ENCODE assay signal across 14 mouse cellular contexts in the genomic region with DNA sequence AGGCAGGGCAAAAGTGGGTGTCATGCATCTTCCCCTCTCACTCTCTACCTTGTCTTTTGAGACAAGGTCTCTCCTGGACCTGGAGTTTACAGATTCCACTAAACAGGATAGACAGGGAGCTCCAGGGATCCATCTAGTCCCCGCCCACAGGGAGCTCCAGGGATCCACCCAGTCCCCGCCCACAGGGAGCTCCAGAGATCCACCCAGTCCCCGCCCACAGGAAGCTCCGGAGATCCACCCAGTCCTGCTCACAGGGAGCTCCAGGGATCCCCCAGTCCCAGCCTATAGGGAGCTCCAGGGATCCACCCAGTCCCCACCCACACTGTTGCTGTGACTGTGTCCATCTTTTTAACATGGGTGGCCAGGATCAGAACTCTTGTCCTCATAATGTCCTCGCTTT. TPM values are rescaled to one million over a fixed set of nuclear protein-coding genes. Genes with fewer than 3 reads are reported as not detected.
DNase-seq lines count a peak whose midpoint lies in the region; ATAC-seq lines count a peak whose summit lies in the region.
"Had no signal": no experiment of that assay in that cellular context is flagged by ENCODE, and none has a peak within 500 bp of the region (broad histone marks: within the 10 kb centered on the region; RNA-seq: fewer than 3 reads in every experiment).

No protein-coding gene starts in this region.

- 66% methylated on average over 5 of the region's 5 CpGs for WGBS in lung, embryonic 15.5 days
- 69% methylated on average over 5 of the region's 5 CpGs for WGBS in stomach, embryonic 16.5 days

- no peaks in the 10 kb centered on the region for H3K9me3 ChIP-seq in lung, embryonic 15.5 days
- no peaks in the 10 kb centered on the region for H3K9me3 ChIP-seq in stomach, embryonic 16.5 days (replicated peaks; ENCODE audit: control insufficient read depth, low read length)
- H3K9me3 ChIP-seq: heart, embryonic 15.5 days; stomach, embryonic 15.5 days had no signal

- DNase-seq in heart, adult 18-20 months = peak; percentile 43 to 69
- no peak for DNase-seq in heart, postnatal 36 days
- no peak for DNase-seq in lung, postnatal 36 days
- no peak for DNase-seq in Muller cell, postnatal 12 days (ENCODE audit: inconsistent ontology term)
- DNase-seq: cerebellum, postnatal 36 days; kidney, adult 18-20 months had no signal

- H3K4me1 ChIP-seq in lung, embryonic 15.5 days = peaks cover 8% of the 10 kb centered on the region
- H3K4me1 ChIP-seq in brown adipose tissue, adult 24 weeks (ENCODE audit: control insufficient read depth, insufficient read depth, insufficient read length, low read length) = peaks cover 54% of the 10 kb centered on the region
- peaks cover 4% of the 10 kb centered on the region; the same call in 1 of the 2 replicates for H3K4me1 ChIP-seq in stomach, embryonic 16.5 days (ENCODE audit: control insufficient read depth, insufficient read depth, low read length)

- peak overlapping the region; percentile 54; the same call in 1 of the 2 replicates for H3K27ac ChIP-seq in lung, embryonic 15.5 days
- peak overlapping the region; percentile 69 for H3K27ac ChIP-seq in brown adipose tissue, adult 24 weeks (replicated peaks; ENCODE audit: low read depth, low read length)
- peak overlapping the region; percentile 59 for H3K27ac ChIP-seq in stomach, embryonic 16.5 days (ENCODE audit: low read length)
- H3K27ac ChIP-seq: heart, embryonic 15.5 days; layer of hippocampus, adult 2 months; liver, embryonic 14.5 days; stomach, embryonic 15.5 days had no signal

- H3K9ac ChIP-seq in lung, embryonic 15.5 days = no peak overlapping the region
- no peak overlapping the region for H3K9ac ChIP-seq in stomach, embryonic 16.5 days (ENCODE audit: low read length)
- H3K9ac ChIP-seq: heart, embryonic 15.5 days; liver, embryonic 14.5 days; stomach, embryonic 15.5 days had no signal

- no peaks in the 10 kb centered on the region for H3K36me3 ChIP-seq in lung, embryonic 15.5 days
- H3K36me3 ChIP-seq in stomach, embryonic 16.5 days (ENCODE audit: control insufficient read depth, insufficient read depth, low read length) = no peaks in the 10 kb centered on the region
- H3K36me3 ChIP-seq: heart, embryonic 15.5 days; stomach, embryonic 15.5 days had no signal

- H3K4me2 ChIP-seq in lung, embryonic 15.5 days = no peak overlapping the region
- H3K4me2 ChIP-seq in stomach, embryonic 16.5 days (ENCODE audit: low read depth, low read length) = no peak overlapping the region
- H3K4me2 ChIP-seq: heart, embryonic 15.5 days; stomach, embryonic 15.5 days had no signal

- intact Hi-C loops in heart, postnatal 36 days (cut with DNase I) = no loop called here

- H3K4me3 ChIP-seq in lung, embryonic 15.5 days = no peak overlapping the region
- H3K4me3 ChIP-seq in brown adipose tissue, adult 24 weeks (ENCODE audit: insufficient read depth, low read depth, low read length) = no peak overlapping the region
- no peak overlapping the region for H3K4me3 ChIP-seq in stomach, embryonic 16.5 days (replicated peaks; ENCODE audit: low read length)
- H3K4me3 ChIP-seq: heart, embryonic 15.5 days; layer of hippocampus, adult 2 months; stomach, embryonic 15.5 days had no signal

- no peak; the same call in 1 of the 2 replicates for ATAC-seq in lung, embryonic 15.5 days (ENCODE audit: borderline replicate concordance, extremely low read depth, low FRiP score, low TSS enrichment)
- ATAC-seq in stomach, embryonic 16.5 days (ENCODE audit: insufficient read depth, low FRiP score) = peak; percentile 37; the same call in 1 of the 2 replicates
- ATAC-seq: forebrain, embryonic 14.5 days had no signal

- H3K27me3 ChIP-seq in lung, embryonic 15.5 days = no peaks in the 10 kb centered on the region
- no peaks in the 10 kb centered on the region for H3K27me3 ChIP-seq in stomach, embryonic 16.5 days (ENCODE audit: control insufficient read depth, insufficient read depth, low read length)
- H3K27me3 ChIP-seq: heart, embryonic 15.5 days; stomach, embryonic 15.5 days had no signal

RNA-seq across cellular contexts. Expression of a gene that starts 16.7 kb away (rescaled TPM):
- 100 to 1,000 TPM; 384 to 401 TPM for total RNA-seq in heart, adult 18-20 months (2021)
- 100 to 1,000 TPM; 423 to 468 TPM for total RNA-seq in heart, postnatal 36 days (2021)
- 39.3 and 48.2 TPM in 2 replicates for polyA plus RNA-seq in lung, embryonic 15.5 days (2015; fragmentation: Nextera tagmentation; extraction: Ambion mirVana)
- polyA plus RNA-seq in brown adipose tissue, adult 24 weeks (2012; ENCODE audit: insufficient read depth, insufficient read length, missing spikeins) = 52.5 and 54.2 TPM in 2 replicates
- 66.5 and 85.4 TPM in 2 replicates for polyA plus RNA-seq in stomach, embryonic 16.5 days (2015; fragmentation: Nextera tagmentation; extraction: Ambion mirVana)

Comparison
In these comparisons a context has a peak if more than half of its experiments do, and no peak if none do; other contexts are left out.
1. DNase-seq: peak in heart, adult 18-20 months (2 of 2); none in heart, postnatal 36 days (0 of 2), lung, postnatal 36 days (single experiment) and Muller cell, postnatal 12 days (single experiment).
2. Peak in every context shown above with its lines, with median percentiles within 50 percentile points of each other: H3K27ac ChIP-seq.